Mouse (Mus musculus) liver, embryonic 16.5 days (tissue): ENCODE measurements around the gene Alg12. TPM values are rescaled to one million over a fixed set of nuclear protein-coding genes. Genes with fewer than 3 reads are reported as not detected.
"Not testable (repeated sequence)": the region's sequence is repeated elsewhere in the genome, so short reads cannot be mapped to it uniquely, and the experiment has no call there.

Experiments
- ATAC-seq: fragments of 200-750 bp; cut with Nextera tagmentation; 2 replicates; pipeline ENCODE4 v1.8.0; 2017; ENCODE audit warnings: low read depth, mild to moderate bottlenecking, moderate number of reproducible peaks, moderate library complexity
- H3K27ac ChIP-seq: fragments of 300-500 bp; sonication (generic); 2 replicates; pipeline ENCODE4 v1.5.1; 2014; ENCODE audit warnings: mild to moderate bottlenecking, low read length
- H3K27me3 ChIP-seq: fragments of 300-500 bp; sonication (generic); 2 replicates; pipeline ENCODE4 v1.6.1; 2014; ENCODE audit warnings: low read depth, low read length, mixed read lengths; ENCODE audit not compliant: control insufficient read depth, insufficient read depth
- H3K36me3 ChIP-seq: fragments of 300-500 bp; sonication (generic); 2 replicates; pipeline ENCODE4 v1.6.1; 2014; ENCODE audit warnings: mild to moderate bottlenecking; ENCODE audit not compliant: control insufficient read depth, insufficient read depth
- H3K4me1 ChIP-seq: fragments of 300-500 bp; sonication (generic); 2 replicates; pipeline ENCODE4 v1.6.1; 2014; ENCODE audit warnings: low read depth, low read length, mixed read lengths; ENCODE audit not compliant: control insufficient read depth
- H3K4me2 ChIP-seq: fragments of 300-500 bp; sonication (generic); 2 replicates; pipeline ENCODE4 v1.6.1; 2014; ENCODE audit warnings: low read depth, low read length, mixed read lengths
- H3K4me3 ChIP-seq: fragments of 300-500 bp; sonication (generic); 2 replicates; pipeline ENCODE4 v1.5.1; 2014; ENCODE audit warnings: low read depth, mild to moderate bottlenecking, low read length
- H3K9ac ChIP-seq: fragments of 300-500 bp; sonication (generic); 2 replicates; pipeline ENCODE4 v1.6.1; 2014; ENCODE audit warnings: low read depth, low read length
- H3K9me3 ChIP-seq: fragments of 300-500 bp; sonication (generic); replicated peaks from 2 replicates; pipeline ENCODE4 v1.6.1; 2016; ENCODE audit warnings: low read length; ENCODE audit not compliant: control insufficient read depth
- WGBS: fragments of 180-500 bp; shearing (Covaris S2); extraction: QIAGEN DNeasy Blood & Tissue Kit; methylation state at CpG from one replicate; pipeline ENCODE4 v1.1.7; 2014; ENCODE audit not compliant: insufficient replicate concordance; 5-methylcytosine and 5-hydroxymethylcytosine counted together
- polyA plus RNA-seq: library from polyadenylated mRNA; unstranded; fragments of >200 nt; fragmentation: Nextera tagmentation; extraction: Ambion mirVana; gene quantifications from 2 replicates; pipeline ENCODE4 v1.2.1, GENCODE M21; 2015

The Alg12 gene
- polyA plus RNA-seq, 1 experiment from 2014 or later = 6.0 TPM

- Histone ChIP-seq H3K4me3 (no peak overlapping the region), H3K36me3 (0 out of 2 replicates have a peak, but pooled peaks cover 2% of the 10 kb centered on the region), H3K4me2 (no peak overlapping the region), H3K4me1 (no peaks in the 10 kb centered on the region; the same call in 1 of the 2 replicates), H3K27ac (no peak overlapping the region), H3K27me3 (no peaks in the 10 kb centered on the region), H3K9me3 (no peaks in the 10 kb centered on the region), H3K9ac (no peak overlapping the region)
- 88% methylated on average over 11 of the region's 11 CpGs for WGBS
- ATAC-seq = no peak
These were observed 4.6 kb downstream of the Alg12 start for GRCm38 (mm10) chr15:88814411-88815047.

- not testable (repeated sequence) for H3K4me2 ChIP-seq, H3K4me3 ChIP-seq, H3K36me3 ChIP-seq, ATAC-seq, H3K27ac ChIP-seq, H3K9ac ChIP-seq, H3K9me3 ChIP-seq, H3K4me1 ChIP-seq, H3K27me3 ChIP-seq
- 81% methylated on average over 2 of the region's 2 CpGs for WGBS
These were observed 5.2 kb downstream of the Alg12 start for GRCm38 (mm10) chr15:88813873-88814272.

- no peak overlapping the region for H3K4me3 ChIP-seq
- ATAC-seq = no peak
- no peaks in the 10 kb centered on the region for H3K4me1 ChIP-seq
- WGBS = 79% methylated on average over 3 of the region's 3 CpGs
- 0 out of 2 replicates have a peak, but pooled peaks cover 2% of the 10 kb centered on the region for H3K36me3 ChIP-seq
- no peaks in the 10 kb centered on the region for H3K9me3 ChIP-seq
- no peak overlapping the region for H3K4me2 ChIP-seq
- H3K9ac ChIP-seq = no peak overlapping the region
- no peaks in the 10 kb centered on the region for H3K27me3 ChIP-seq
- H3K27ac ChIP-seq = no peak overlapping the region
These were observed 5.9 kb downstream of the Alg12 start for GRCm38 (mm10) chr15:88813262-88813661.

- Histone ChIP-seq H3K4me2 (no peak overlapping the region), H3K27ac (no peak overlapping the region), H3K4me1 (no peaks in the 10 kb centered on the region), H3K4me3 (no peak overlapping the region), H3K36me3 (peaks cover 14% of the 10 kb centered on the region), H3K9me3 (no peaks in the 10 kb centered on the region), H3K27me3 (no peaks in the 10 kb centered on the region), H3K9ac (no peak overlapping the region)
- 80% methylated on average over 2 of the region's 2 CpGs for WGBS
- no peak for ATAC-seq
These were observed 8.7 kb downstream of the Alg12 start for GRCm38 (mm10) chr15:88810369-88810768.

- 76% methylated on average over 8 of the region's 8 CpGs for WGBS
- H3K9me3 ChIP-seq = no peaks in the 10 kb centered on the region
- peaks cover 13% of the 10 kb centered on the region for H3K36me3 ChIP-seq
- H3K4me2 ChIP-seq = no peak overlapping the region
- H3K27me3 ChIP-seq = no peaks in the 10 kb centered on the region
- H3K9ac ChIP-seq = no peak overlapping the region
- no peak overlapping the region for H3K4me3 ChIP-seq
- ATAC-seq = no peak
- no peak overlapping the region for H3K27ac ChIP-seq
- H3K4me1 ChIP-seq = no peaks in the 10 kb centered on the region
These were observed 11.0 kb downstream of the Alg12 start for GRCm38 (mm10) chr15:88808121-88808520.

GRCm38 (mm10) chr15:88802348-88802747, 16.8 kb downstream of the Alg12 start:
- H3K4me3 ChIP-seq = no peak overlapping the region
- H3K36me3 ChIP-seq = peaks cover 13% of the 10 kb centered on the region
- no peak for ATAC-seq

GRCm38 (mm10) chr15:88801903-88802302, 17.2 kb downstream of the Alg12 start:
- 63% methylated on average over 3 of the region's 3 CpGs for WGBS
- no peak overlapping the region for H3K4me2 ChIP-seq
- no peaks in the 10 kb centered on the region for H3K27me3 ChIP-seq
- H3K27ac ChIP-seq = no peak overlapping the region
- H3K4me3 ChIP-seq = no peak overlapping the region
- peaks cover 13% of the 10 kb centered on the region for H3K36me3 ChIP-seq
- no peaks in the 10 kb centered on the region for H3K9me3 ChIP-seq
- H3K4me1 ChIP-seq = no peaks in the 10 kb centered on the region
- H3K9ac ChIP-seq = no peak overlapping the region
- ATAC-seq = no peak

More at GRCm38 (mm10) chr15:88802348-88802747, 16.8 kb downstream of the Alg12 start:
- no peaks in the 10 kb centered on the region for H3K9me3 ChIP-seq
- no peaks in the 10 kb centered on the region for H3K4me1 ChIP-seq
- H3K9ac ChIP-seq = no peak overlapping the region
- WGBS = 71% methylated on average over 6 of the region's 6 CpGs
- no peak overlapping the region for H3K27ac ChIP-seq
- no peak overlapping the region for H3K4me2 ChIP-seq
- no peaks in the 10 kb centered on the region for H3K27me3 ChIP-seq

GRCm38 (mm10) chr15:88800921-88801354, 18.2 kb downstream of the Alg12 start:
- Histone ChIP-seq H3K36me3 (peaks cover 7% of the 10 kb centered on the region), H3K4me1 (no peaks in the 10 kb centered on the region), H3K27ac (peak overlapping the region; percentile 50; the same call in 1 of the 2 replicates), H3K9ac (no peak overlapping the region), H3K4me2 (no peak overlapping the region), H3K9me3 (no peaks in the 10 kb centered on the region), H3K4me3 (no peak overlapping the region), H3K27me3 (no peaks in the 10 kb centered on the region)
- peak; percentile 86 for ATAC-seq
- WGBS = 52% methylated on average over 6 of the region's 6 CpGs

GRCm38 (mm10) chr15:88799950-88800371, 19.2 kb downstream of the Alg12 start:
- H3K27me3 ChIP-seq = no peaks in the 10 kb centered on the region
- no peak overlapping the region for H3K4me3 ChIP-seq
- peak overlapping the region; percentile 74 for H3K27ac ChIP-seq
- WGBS = 62% methylated on average over 11 of the region's 11 CpGs
- ATAC-seq = peak; percentile 19; the same call in 1 of the 2 replicates
- H3K4me1 ChIP-seq = no peaks in the 10 kb centered on the region
- no peaks in the 10 kb centered on the region for H3K36me3 ChIP-seq
- no peak overlapping the region for H3K9ac ChIP-seq
- no peak overlapping the region for H3K4me2 ChIP-seq
- H3K9me3 ChIP-seq = no peaks in the 10 kb centered on the region
